Mouse (Mus musculus) spleen, postnatal 0 days (tissue): ENCODE measurements around the gene Olfr324. TPM values are rescaled to one million over a fixed set of nuclear protein-coding genes. Genes with fewer than 3 reads are reported as not detected.

Experiments
- polyA plus RNA-seq: library from polyadenylated mRNA; unstranded; fragments of >200 nt; fragmentation: Nextera tagmentation; extraction: Ambion mirVana; gene quantifications from 2 replicates; pipeline ENCODE4 v1.2.1, GENCODE M21; 2015

The Olfr324 gene
- polyA plus RNA-seq, result not detected in 2 replicates

DNA sequence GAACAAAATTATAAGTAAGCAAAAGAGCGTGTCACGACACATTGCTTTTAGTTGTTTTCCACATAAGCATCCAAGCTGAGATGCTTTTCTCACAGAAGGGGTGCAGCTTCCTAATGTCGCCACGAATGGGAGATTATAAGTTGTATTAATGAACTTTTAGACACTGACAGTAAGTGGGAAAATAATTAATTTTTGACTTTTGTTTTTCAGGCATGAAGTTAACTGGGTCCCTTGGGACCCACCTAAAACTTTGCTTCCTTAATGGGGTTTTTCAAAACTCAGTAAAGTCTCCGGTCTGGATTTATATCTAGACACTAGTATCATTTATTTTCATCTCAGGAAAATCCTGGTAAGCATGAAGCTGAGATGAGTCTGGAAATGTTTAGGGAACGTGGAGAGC lies at the start of gene Olfr324:
Gene Olfr324, plus strand, starts transcription at position 301 of the 400 bp plus-strand sequence.

DNA sequence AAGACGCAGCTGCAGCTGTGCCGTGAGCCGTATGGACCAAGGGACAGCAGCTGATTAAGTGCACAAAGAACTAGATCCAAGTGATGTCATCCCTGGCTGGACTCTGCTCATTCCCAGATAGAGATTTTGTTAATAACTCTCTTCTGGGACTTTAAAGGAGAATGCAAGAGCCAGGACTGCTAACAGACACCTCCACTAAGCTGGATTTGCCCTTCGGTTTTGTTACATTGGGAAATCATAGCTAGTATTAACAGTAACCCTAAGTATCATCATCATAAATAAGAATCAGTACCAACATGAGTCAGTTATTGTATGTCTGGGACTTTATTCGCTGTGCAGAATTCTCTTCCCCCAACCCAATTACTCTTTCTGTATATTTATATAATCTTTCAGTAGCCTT lies 48.6 kb upstream of the Olfr324 start, which contains the start of gene Olfr329-ps:
Gene Olfr329-ps, minus strand, starts transcription at position 101 of the 400 bp plus-strand sequence.

DNA sequence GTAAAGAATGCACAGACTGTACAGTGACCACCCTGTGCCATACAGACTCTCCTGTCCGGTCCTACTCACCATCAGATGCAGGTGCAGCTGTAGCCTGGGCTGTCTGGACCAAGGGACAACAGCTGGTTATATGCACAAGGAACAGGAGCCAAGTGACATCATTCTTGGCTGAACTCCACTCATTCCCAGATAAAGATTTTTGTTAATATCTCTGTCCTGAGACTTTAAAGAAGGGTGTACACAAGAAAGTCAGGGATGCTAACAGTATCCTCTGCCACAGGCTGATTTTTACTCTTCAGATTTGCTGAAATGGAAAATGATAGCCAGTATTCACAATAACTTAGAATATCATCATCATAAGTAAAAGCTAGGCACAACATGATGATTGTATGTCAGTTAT lies 39.4 kb upstream of the Olfr324 start, which contains the start of gene Olfr328:
Gene Olfr328, minus strand, starts transcription at position 101 of the 400 bp plus-strand sequence.

DNA sequence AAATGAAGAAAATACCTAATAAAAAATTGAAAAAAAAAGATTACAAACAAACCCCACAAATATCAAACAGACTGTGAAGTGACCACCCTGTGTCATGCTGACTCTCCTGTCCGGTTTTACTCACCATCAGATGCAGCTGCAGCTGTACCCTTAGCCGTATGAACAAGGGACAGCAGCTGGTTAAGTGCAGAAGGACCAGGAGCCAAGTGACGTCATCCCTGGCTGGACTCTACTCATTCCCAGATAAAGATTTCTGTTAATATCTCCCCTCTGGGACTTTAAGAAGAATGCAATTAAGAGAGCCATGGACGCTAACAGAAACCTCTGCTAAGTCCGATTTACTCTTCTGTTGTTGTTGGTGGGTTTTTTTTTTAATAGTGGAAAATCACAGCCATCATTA lies 24.5 kb upstream of the Olfr324 start, which contains the start of gene Olfr224:
Gene Olfr224, minus strand, starts transcription at position 149 of the 400 bp plus-strand sequence.

GRCm38 (mm10) chr11:58577430-58577829 lies 17.5 kb upstream of the Olfr324 start, which contains the start of gene Olfr325:
Olfr325 (plus strand) TSS chr11:58577730.

GRCm38 (mm10) chr11:58615975-58616374 lies 21.1 kb downstream of the Olfr324 start, which contains the start of gene 2210407C18Rik:
2210407C18Rik (minus strand) TSS chr11:58616075.

DNA sequence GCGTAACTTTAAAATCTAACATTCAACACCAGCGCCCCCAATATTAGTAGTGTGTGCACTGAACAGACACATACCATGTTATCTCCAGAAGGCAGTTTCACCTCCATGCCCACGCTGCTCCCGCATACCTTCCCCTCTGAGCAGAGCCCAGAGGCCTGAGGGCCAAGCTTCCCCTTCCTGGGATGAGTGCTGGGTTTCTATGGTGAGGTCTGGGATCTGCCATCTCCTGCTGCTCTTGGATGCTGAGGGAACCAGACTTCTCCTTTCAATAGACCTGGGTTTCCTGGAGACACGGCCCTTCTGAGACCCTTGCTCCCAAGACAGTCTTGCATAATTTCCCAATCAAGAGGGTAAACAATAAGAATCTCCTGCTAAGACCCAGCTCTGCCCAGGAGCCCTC lies 35.5 kb downstream of the Olfr324 start, which contains the start of gene Olfr323:
Gene Olfr323, minus strand, starts transcription at position 101 of the 400 bp plus-strand sequence.

GRCm38 (mm10) chr11:58640272-58640867 lies 45.5 kb downstream of the Olfr324 start, which contains the start of gene Trim58:
Trim58 (plus strand) TSS chr11:58640465.

Other genes starting within 250 kb of the Olfr324 start
- gene Lypd8, start 216.1 kb upstream of the Olfr324 start, polyA plus RNA-seq, result not detected in 2 replicates
- gene 1810065E05Rik, start 174.0 kb upstream of the Olfr324 start, polyA plus RNA-seq, result not detected in 2 replicates
- not detected in 2 replicates for gene Gm12253, start 162.6 kb upstream of the Olfr324 start, polyA plus RNA-seq
- not detected in 2 replicates for gene Lypd9, start 142.2 kb upstream of the Olfr324 start, polyA plus RNA-seq
- gene Olfr30, start 132.8 kb upstream of the Olfr324 start, polyA plus RNA-seq, result not detected in 2 replicates
- not detected in 2 replicates for gene Olfr332, start 102.6 kb upstream of the Olfr324 start, polyA plus RNA-seq
- gene Olfr331, start 92.5 kb upstream of the Olfr324 start, polyA plus RNA-seq, result not detected in 2 replicates
- gene Olfr330, start 60.3 kb upstream of the Olfr324 start, polyA plus RNA-seq, result not detected in 2 replicates
- not detected in 2 replicates for gene Olfr329-ps, start 48.7 kb upstream of the Olfr324 start, polyA plus RNA-seq
- gene Olfr328, start 39.5 kb upstream of the Olfr324 start, polyA plus RNA-seq, result 0.07 TPM in 1 of 2 replicates, not detected in the other
- not detected in 2 replicates for gene Olfr224, start 24.6 kb upstream of the Olfr324 start, polyA plus RNA-seq
- not detected in 2 replicates for gene Olfr325, start 17.4 kb upstream of the Olfr324 start, polyA plus RNA-seq
- 0.14 and 0.19 TPM in 2 replicates for gene 2210407C18Rik, start 21.0 kb downstream of the Olfr324 start, polyA plus RNA-seq
- not detected in 2 replicates for gene Olfr323, start 35.4 kb downstream of the Olfr324 start, polyA plus RNA-seq
- 12.8 and 13.1 TPM in 2 replicates for gene Trim58, start 45.4 kb downstream of the Olfr324 start, polyA plus RNA-seq
- 0.04 TPM in 2 replicates for gene Olfr322, start 63.7 kb downstream of the Olfr324 start, polyA plus RNA-seq
- gene Olfr320, start 86.0 kb downstream of the Olfr324 start, polyA plus RNA-seq, result not detected in 2 replicates
- not detected in 2 replicates for gene Olfr319, start 104.0 kb downstream of the Olfr324 start, polyA plus RNA-seq
- not detected in 2 replicates for gene Olfr318, start 128.9 kb downstream of the Olfr324 start, polyA plus RNA-seq
- gene Olfr317, start 144.1 kb downstream of the Olfr324 start, polyA plus RNA-seq, result not detected in 2 replicates
- gene Olfr316, start 157.6 kb downstream of the Olfr324 start, polyA plus RNA-seq, result not detected in 2 replicates
- gene Olfr315, start 178.1 kb downstream of the Olfr324 start, polyA plus RNA-seq, result not detected in 2 replicates
- gene Olfr314, start 187.8 kb downstream of the Olfr324 start, polyA plus RNA-seq, result not detected in 2 replicates
- gene Fam183b, start 206.8 kb downstream of the Olfr324 start, polyA plus RNA-seq, result not detected in 2 replicates
- not detected in 2 replicates for gene Olfr313, start 219.9 kb downstream of the Olfr324 start, polyA plus RNA-seq
- not detected in 2 replicates for gene Olfr312, start 234.1 kb downstream of the Olfr324 start, polyA plus RNA-seq
- gene Olfr311, start 244.1 kb downstream of the Olfr324 start, polyA plus RNA-seq, result not detected in 2 replicates